Mouse (Mus musculus) G1E (cell line): ENCODE data around the gene Dlg5.

ENCODE experiments used
- CTCF ChIP-seq: IDR thresholded peaks from 2 replicates; pipeline ENCODE4 v1.5.1; 2012; ENCODE audit warnings: low read depth, low read length, inconsistent platforms, mixed read lengths
- GATA1 ChIP-seq: IDR thresholded peaks from 2 replicates; pipeline ENCODE4 v1.6.1; 2012; ENCODE audit warnings: borderline replicate concordance, low read length, inconsistent platforms, mixed read lengths
- POLR2AphosphoS5 ChIP-seq: IDR thresholded peaks from 2 replicates; pipeline ENCODE4 v1.6.1; 2012; ENCODE audit warnings: low read depth, low read length, inconsistent platforms; ENCODE audit not compliant: insufficient replicate concordance

DNA sequence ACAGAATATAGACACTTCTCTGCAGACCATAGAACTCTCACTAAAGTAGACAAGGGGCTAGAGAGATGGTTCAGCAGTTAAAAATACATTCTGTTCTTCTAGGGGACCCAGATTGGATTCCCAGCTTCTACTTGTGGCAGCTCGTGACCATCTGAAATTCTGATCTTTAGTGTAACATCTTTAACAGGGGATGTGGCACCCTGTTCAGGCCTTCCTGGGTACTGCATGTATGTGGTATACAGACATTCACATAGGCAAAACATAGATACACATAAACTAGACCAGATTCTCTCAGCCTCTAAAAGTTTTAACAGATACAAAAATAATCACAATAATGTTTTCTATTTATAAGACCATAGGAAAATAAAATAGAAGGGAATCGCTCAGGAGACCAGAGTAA lies 120.7 kb downstream of the Dlg5 start:
- TF ChIP-seq CTCF: no peak
- TF ChIP-seq GATA1: no peak
- TF ChIP-seq POLR2AphosphoS5: no peak
